Mouse (Mus musculus): ENCODE measurements around the gene Nsd1.

Gene Nsd1

GRCm38 (mm10) chr13:55261521-55261920 is 51.9 kb downstream of the Nsd1 start:
- no peak for DNase-seq

GRCm38 (mm10) chr13:55262096-55262495 is 52.5 kb downstream of the Nsd1 start:
- no peak for DNase-seq

- no peak for DNase-seq
Observed at GRCm38 (mm10) chr13:55277203-55277602, 67.6 kb downstream of the Nsd1 start.

GRCm38 (mm10) chr13:55277646-55278045 is 68.1 kb downstream of the Nsd1 start:
- DNase-seq: no peak

GRCm38 (mm10) chr13:55288854-55289253 is 79.3 kb downstream of the Nsd1 start:
- DNase-seq: peak; percentile 15

- no peak for DNase-seq
Observed at GRCm38 (mm10) chr13:55296760-55297159, 87.2 kb downstream of the Nsd1 start.

- no peak for DNase-seq
Observed at GRCm38 (mm10) chr13:55300913-55301312, 91.3 kb downstream of the Nsd1 start.

- DNase-seq: no peak
Observed at GRCm38 (mm10) chr13:55312028-55312630, 102.5 kb downstream of the Nsd1 start.

GRCm38 (mm10) chr13:55313051-55313450 is 103.5 kb downstream of the Nsd1 start:
- DNase-seq: no peak

- no peak for DNase-seq
Observed at GRCm38 (mm10) chr13:55314891-55315412, 105.4 kb downstream of the Nsd1 start.

- DNase-seq: no peak
Observed at GRCm38 (mm10) chr13:55318351-55318750, 108.8 kb downstream of the Nsd1 start.

- DNase-seq: no peak
Observed at GRCm38 (mm10) chr13:55319931-55320533, 110.5 kb downstream of the Nsd1 start, which contains the start of gene Prelid1. Gene Prelid1 (plus strand): TSS chr13:55320500.

- DNase-seq: peak; percentile 93
Observed at GRCm38 (mm10) chr13:55321434-55322129, 112.0 kb downstream of the Nsd1 start, which contains the start of gene Rab24. Gene Rab24 (minus strand): TSS chr13:55321946.

- peak; percentile 61 for DNase-seq
Observed at GRCm38 (mm10) chr13:55322130-55322825, 112.7 kb downstream of the Nsd1 start.

- no peak for DNase-seq
Observed at GRCm38 (mm10) chr13:55325596-55325995, 116.0 kb downstream of the Nsd1 start.

GRCm38 (mm10) chr13:55327169-55327568 is 117.6 kb downstream of the Nsd1 start:
- DNase-seq: no peak

GRCm38 (mm10) chr13:55327633-55328032 is 118.1 kb downstream of the Nsd1 start:
- peak; percentile 90 for DNase-seq

- no peak for DNase-seq
Observed at GRCm38 (mm10) chr13:55328171-55328570, 118.6 kb downstream of the Nsd1 start.

- no peak for DNase-seq
Observed at GRCm38 (mm10) chr13:55328641-55329040, 119.1 kb downstream of the Nsd1 start.

GRCm38 (mm10) chr13:55329109-55329682 is 119.6 kb downstream of the Nsd1 start:
- peak; percentile 49 for DNase-seq

- DNase-seq: peak; percentile 92
Observed at GRCm38 (mm10) chr13:55329683-55330566, 120.3 kb downstream of the Nsd1 start, which contains the start of gene Mxd3. Gene Mxd3 (minus strand): TSS chr13:55329823.

All from thymus, postnatal 14 days (tissue).